19 mouse cellular contexts compared by ENCODE assay signal in genomic region chr17:83963561-83963960, GRCm38 (mm10).
A peak's percentile ranks its signal among the peaks of the same experiment; 100 is the strongest.
DNase-seq lines count a peak whose midpoint lies in the region; ATAC-seq and TF ChIP-seq lines count a peak whose summit lies in the region.
"Had no signal": no experiment of that assay in that cellular context is flagged by ENCODE, and none has a peak within 500 bp of the region (broad histone marks: within the 10 kb centered on the region; RNA-seq: fewer than 3 reads in every experiment).

No protein-coding gene starts in this region.

- TF ChIP-seq RAD21 in MEL (IDR thresholded peaks at IDR 0.05; ENCODE audit: low read depth, low read length) = no peak

- H3K9ac ChIP-seq in kidney, embryonic 15.5 days = no peak overlapping the region
- H3K9ac ChIP-seq in MEL (ENCODE audit: control insufficient read depth, low read depth, low read length, poor library complexity, severe bottlenecking) = no peak overlapping the region
- no peak overlapping the region for H3K9ac ChIP-seq in midbrain, embryonic 14.5 days (replicated peaks; ENCODE audit: low read length)
- H3K9ac ChIP-seq: embryonic facial prominence, embryonic 15.5 days; forebrain, embryonic 12.5 days; heart, embryonic 15.5 days; liver, embryonic 13.5 days; midbrain, embryonic 13.5 days had no signal

- WGBS in kidney, embryonic 15.5 days = 62% methylated on average over 8 of the region's 8 CpGs
- 73% methylated on average over 8 of the region's 8 CpGs for WGBS in midbrain, embryonic 14.5 days

- no peak overlapping the region for H3K4me2 ChIP-seq in kidney, embryonic 15.5 days
- H3K4me2 ChIP-seq in midbrain, embryonic 14.5 days (ENCODE audit: low read length) = no peak overlapping the region
- H3K4me2 ChIP-seq: embryonic facial prominence, embryonic 15.5 days; forebrain, embryonic 12.5 days; heart, embryonic 15.5 days; liver, embryonic 13.5 days; midbrain, embryonic 13.5 days had no signal

- no peaks in the 10 kb centered on the region for H3K27me3 ChIP-seq in kidney, embryonic 15.5 days
- H3K27me3 ChIP-seq in MEL (ENCODE audit: control insufficient read depth in 1 of 2, insufficient read depth in 2 of 2, low read length in 2 of 2) = no peaks in the 10 kb centered on the region
- H3K27me3 ChIP-seq in midbrain, embryonic 14.5 days (ENCODE audit: control insufficient read depth, insufficient read depth, low read length) = no peaks in the 10 kb centered on the region
- H3K27me3 ChIP-seq: embryonic facial prominence, embryonic 15.5 days; heart, embryonic 15.5 days; liver, embryonic 13.5 days; midbrain, embryonic 13.5 days had no signal

- TF ChIP-seq EP300 in MEL (IDR thresholded peaks at IDR 0.05; ENCODE audit: low read depth in 1 of 2, low read length in 2 of 2) = no peak

- 0 out of 2 replicates have a peak overlapping the region, but pooled peaks have one; percentile 32 for H3K27ac ChIP-seq in kidney, embryonic 15.5 days
- peak overlapping the region; percentile 17; the same call in 1 of the 2 replicates for H3K27ac ChIP-seq in MEL (ENCODE audit: control insufficient read depth, low read depth, low read length)
- no peak overlapping the region for H3K27ac ChIP-seq in midbrain, embryonic 14.5 days (replicated peaks; ENCODE audit: low read depth, low read length)
- H3K27ac ChIP-seq: forebrain, embryonic 12.5 days; midbrain, embryonic 13.5 days had no signal

- peaks cover 6% of the 10 kb centered on the region; the same call in 1 of the 2 replicates for H3K9me3 ChIP-seq in kidney, embryonic 15.5 days (replicated peaks)
- H3K9me3 ChIP-seq in MEL (replicated peaks; ENCODE audit: insufficient read depth, low read length) = no peaks in the 10 kb centered on the region
- H3K9me3 ChIP-seq in midbrain, embryonic 14.5 days (ENCODE audit: control insufficient read depth, low read length) = no peaks in the 10 kb centered on the region
- H3K9me3 ChIP-seq: embryonic facial prominence, embryonic 15.5 days; forebrain, embryonic 12.5 days; heart, embryonic 15.5 days; liver, embryonic 13.5 days; midbrain, embryonic 13.5 days had no signal

- no peak for DNase-seq in kidney, adult 8-10 months
- no peak for DNase-seq in MEL (ENCODE audit: low read depth, low spot score)
- DNase-seq in induced T-regulatory cell, adult 2 months (ENCODE audit: low read depth) = peak; percentile 39
- peak; percentile 39 for DNase-seq in naive thymus-derived CD4-positive, alpha-beta T cell, adult 2 months (ENCODE audit: low read depth)
- DNase-seq in embryo, embryonic 10 days (ENCODE audit: low spot score) = no peak
- no peak for DNase-seq in midbrain, embryonic 14.5 days
- no peak for DNase-seq in spleen, adult 18-20 months
- DNase-seq: adrenal gland, adult 8-10 months; liver, embryonic 13.5 days; right cerebral cortex, adult 18-20 months; thymus, postnatal 14 days had no signal

- H3K79me2 ChIP-seq in MEL (ENCODE audit: control insufficient read depth, insufficient read depth, low read length, poor library complexity) = no peaks in the 10 kb centered on the region

- H3K4me3 ChIP-seq in kidney, embryonic 15.5 days (replicated peaks) = no peak overlapping the region
- H3K4me3 ChIP-seq in MEL (ENCODE audit: control insufficient read depth in 1 of 2, insufficient read depth in 1 of 2, low read depth in 2 of 2, low read length in 2 of 2) = no peak overlapping the region
- no peak overlapping the region for H3K4me3 ChIP-seq in midbrain, embryonic 14.5 days (replicated peaks; ENCODE audit: low read depth, low read length)
- H3K4me3 ChIP-seq: embryonic facial prominence, embryonic 15.5 days; forebrain, embryonic 12.5 days; heart, embryonic 15.5 days; layer of hippocampus, adult 2 months; liver, embryonic 13.5 days; midbrain, embryonic 13.5 days had no signal

- ATAC-seq in kidney, embryonic 15.5 days (replicated peaks; ENCODE audit: low FRiP score) = no peak
- no peak for ATAC-seq in midbrain, embryonic 14.5 days (ENCODE audit: low FRiP score, low TSS enrichment)
- ATAC-seq: CD4-positive, CD25-positive, alpha-beta regulatory T cell, adult 4 months; inflammation-experienced regulatory T-cells, adult 6 months had no signal

- H3K36me3 ChIP-seq in kidney, embryonic 15.5 days = no peaks in the 10 kb centered on the region
- H3K36me3 ChIP-seq in MEL (ENCODE audit: control insufficient read depth in 1 of 2, insufficient read depth in 2 of 2, low read length in 2 of 2) = peaks cover 0 to 35% of the 10 kb centered on the region in 2 experiments; a peak in 2 of 4 replicates
- no peaks in the 10 kb centered on the region for H3K36me3 ChIP-seq in midbrain, embryonic 14.5 days (ENCODE audit: control insufficient read depth, insufficient read depth, low read length)
- H3K36me3 ChIP-seq: embryonic facial prominence, embryonic 15.5 days; forebrain, embryonic 12.5 days; heart, embryonic 15.5 days; liver, embryonic 13.5 days; midbrain, embryonic 13.5 days had no signal

- TF ChIP-seq POLR2A in MEL (IDR thresholded peaks at IDR 0.05; ENCODE audit: control insufficient read depth in 1 of 2, insufficient read depth in 1 of 2, low read depth in 1 of 2, low read length in 2 of 2, poor library complexity in 1 of 2) = no peak

- no peak for TF ChIP-seq CTCF in MEL (IDR thresholded peaks at IDR 0.05 in 2 of 3, conservative IDR thresholded peaks at IDR 0.05 in 1 of 3; ENCODE audit: control insufficient read depth in 1 of 3, insufficient read depth in 1 of 3, low read depth in 2 of 3, low read length in 3 of 3, poor library complexity in 1 of 3, severe bottlenecking in 1 of 3)

- H3K4me1 ChIP-seq in kidney, embryonic 15.5 days = peaks cover 66% of the 10 kb centered on the region
- peaks cover 35 to 49% of the 10 kb centered on the region in 2 experiments for H3K4me1 ChIP-seq in MEL (ENCODE audit: control insufficient read depth in 1 of 2, insufficient read depth in 2 of 2, low read length in 2 of 2)
- peaks cover 9% of the 10 kb centered on the region; the same call in 1 of the 2 replicates for H3K4me1 ChIP-seq in midbrain, embryonic 14.5 days (ENCODE audit: control insufficient read depth, insufficient read depth, low read length)

TF ChIP-seq in MEL, 35 proteins besides CTCF, POLR2A, EP300 and RAD21:
- TF ChIP-seq RCOR1 (IDR thresholded peaks at IDR 0.05; ENCODE audit: low read depth, low read length) = no peak
- no peak for TF ChIP-seq E2F4 (IDR thresholded peaks at IDR 0.05; ENCODE audit: borderline replicate concordance, low read depth, low read length)
- no peak for TF ChIP-seq UBTF (IDR thresholded peaks at IDR 0.05; ENCODE audit: borderline replicate concordance, insufficient read depth, low read depth, low read length)
- TF ChIP-seq GATA1 (IDR thresholded peaks at IDR 0.05; ENCODE audit: low read depth, low read length) = no peak
- TF ChIP-seq ZKSCAN1 (IDR thresholded peaks at IDR 0.05; ENCODE audit: low read depth, low read length) = no peak
- TF ChIP-seq POLR2AphosphoS5 (IDR thresholded peaks at IDR 0.05; ENCODE audit: borderline replicate concordance, low read depth, low read length) = no peak
- no peak for TF ChIP-seq USF1 (IDR thresholded peaks at IDR 0.05; ENCODE audit: low read depth, low read length)
- TF ChIP-seq NELFE (IDR thresholded peaks at IDR 0.05; ENCODE audit: low read depth, low read length) = no peak
- TF ChIP-seq ELF1 (IDR thresholded peaks at IDR 0.05; ENCODE audit: low read depth, low read length) = no peak
- TF ChIP-seq BHLHE40 (IDR thresholded peaks at IDR 0.05; ENCODE audit: borderline replicate concordance, low read depth, low read length) = no peak
- TF ChIP-seq TAL1 (IDR thresholded peaks at IDR 0.05; ENCODE audit: low read length) = no peak
- TF ChIP-seq MYB (IDR thresholded peaks at IDR 0.05; ENCODE audit: low read depth, low read length) = no peak
- no peak for TF ChIP-seq MEF2A (IDR thresholded peaks at IDR 0.05; ENCODE audit: extremely low read depth, insufficient replicate concordance, low read depth, low read length, poor library complexity, severe bottlenecking)
- TF ChIP-seq MAX (IDR thresholded peaks at IDR 0.05; ENCODE audit: low read length) = no peak

Comparison
In these comparisons a context has a peak if more than half of its experiments do, and no peak if none do; other contexts are left out.
1. DNase-seq: peak in induced T-regulatory cell, adult 2 months (single experiment) and naive thymus-derived CD4-positive, alpha-beta T cell, adult 2 months (single experiment); none in kidney, adult 8-10 months (0 of 2), MEL (single experiment), embryo, embryonic 10 days (single experiment), midbrain, embryonic 14.5 days (single experiment) and spleen, adult 18-20 months (0 of 2).